Mouse (Mus musculus): ENCODE results near the gene Kif21a. TPM values are rescaled to one million over a fixed set of nuclear protein-coding genes. Genes with fewer than 3 reads are reported as not detected.

The Kif21a gene
- polyA plus RNA-seq, 1 experiment from 2014 or later, result 39.7 TPM

GRCm38 (mm10) chr15:90971914-90972767 is 77.6 kb downstream of the Kif21a start:
- peak; percentile 56; the same call in 1 of the 2 replicates for ATAC-seq (ENCODE audit: low FRiP score)
- peaks cover 48% of the 10 kb centered on the region for H3K36me3 ChIP-seq
- H3K4me1 ChIP-seq, result peaks cover 4% of the 10 kb centered on the region
- H3K27ac ChIP-seq, result peak overlapping the region; percentile 55
- no peak overlapping the region for H3K4me3 ChIP-seq
- no peak overlapping the region for H3K4me2 ChIP-seq (replicated peaks)
- H3K27me3 ChIP-seq, result no peaks in the 10 kb centered on the region
- no peaks in the 10 kb centered on the region for H3K9me3 ChIP-seq (replicated peaks)
- WGBS, result 29% methylated on average over 13 of the region's 13 CpGs
- H3K9ac ChIP-seq, result no peak overlapping the region

DNA sequence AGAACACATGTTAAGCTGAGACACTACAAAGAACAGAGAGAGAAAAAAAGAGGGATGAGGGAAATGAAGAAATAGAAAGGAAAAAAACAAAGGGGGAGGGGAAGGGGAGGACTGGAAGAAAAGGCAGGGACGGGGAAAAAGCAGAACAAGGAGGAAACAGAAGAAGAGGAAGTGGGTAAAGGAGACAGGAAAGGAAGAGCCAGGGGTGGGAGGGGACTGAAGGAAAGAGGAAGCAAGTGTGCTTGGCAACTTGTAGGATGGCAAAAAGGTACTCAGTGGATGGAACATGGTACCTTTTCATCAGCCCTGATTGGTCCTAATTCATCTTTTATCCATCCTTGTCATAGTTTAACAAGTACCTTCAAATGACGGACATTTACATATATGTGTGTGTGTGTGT is 86.4 kb downstream of the Kif21a start:
- no peak overlapping the region for H3K4me2 ChIP-seq (replicated peaks)
- WGBS, result 82% methylated on average over 2 of the region's 2 CpGs
- H3K4me3 ChIP-seq, result no peak overlapping the region
- no peak overlapping the region for H3K27ac ChIP-seq
- H3K4me1 ChIP-seq, result no peaks in the 10 kb centered on the region
- ATAC-seq (ENCODE audit: low FRiP score), result no peak
- H3K9ac ChIP-seq, result no peak overlapping the region
- H3K27me3 ChIP-seq, result no peaks in the 10 kb centered on the region
- peaks cover 40% of the 10 kb centered on the region for H3K36me3 ChIP-seq
- no peaks in the 10 kb centered on the region for H3K9me3 ChIP-seq (replicated peaks)

GRCm38 (mm10) chr15:90962548-90962947 is 87.2 kb downstream of the Kif21a start:
- 90% methylated on average over 4 of the region's 4 CpGs for WGBS
- peaks cover 33% of the 10 kb centered on the region for H3K36me3 ChIP-seq
- no peaks in the 10 kb centered on the region for H3K9me3 ChIP-seq (replicated peaks)
- no peaks in the 10 kb centered on the region for H3K27me3 ChIP-seq
- no peak for ATAC-seq (ENCODE audit: low FRiP score)
- H3K4me2 ChIP-seq (replicated peaks), result no peak overlapping the region
- H3K27ac ChIP-seq, result no peak overlapping the region
- H3K4me3 ChIP-seq, result no peak overlapping the region
- H3K4me1 ChIP-seq, result no peaks in the 10 kb centered on the region
- no peak overlapping the region for H3K9ac ChIP-seq

GRCm38 (mm10) chr15:90960831-90961554 is 88.8 kb downstream of the Kif21a start:
- WGBS, result 93% methylated on average over 8 of the region's 8 CpGs
- H3K27ac ChIP-seq, result no peak overlapping the region
- H3K9ac ChIP-seq, result no peak overlapping the region
- no peak for ATAC-seq (ENCODE audit: low FRiP score)
- H3K4me1 ChIP-seq, result no peaks in the 10 kb centered on the region
- no peak overlapping the region for H3K4me3 ChIP-seq
- H3K9me3 ChIP-seq (replicated peaks), result no peaks in the 10 kb centered on the region
- peaks cover 33% of the 10 kb centered on the region for H3K36me3 ChIP-seq
- H3K4me2 ChIP-seq (replicated peaks), result no peak overlapping the region
- no peaks in the 10 kb centered on the region for H3K27me3 ChIP-seq

DNA sequence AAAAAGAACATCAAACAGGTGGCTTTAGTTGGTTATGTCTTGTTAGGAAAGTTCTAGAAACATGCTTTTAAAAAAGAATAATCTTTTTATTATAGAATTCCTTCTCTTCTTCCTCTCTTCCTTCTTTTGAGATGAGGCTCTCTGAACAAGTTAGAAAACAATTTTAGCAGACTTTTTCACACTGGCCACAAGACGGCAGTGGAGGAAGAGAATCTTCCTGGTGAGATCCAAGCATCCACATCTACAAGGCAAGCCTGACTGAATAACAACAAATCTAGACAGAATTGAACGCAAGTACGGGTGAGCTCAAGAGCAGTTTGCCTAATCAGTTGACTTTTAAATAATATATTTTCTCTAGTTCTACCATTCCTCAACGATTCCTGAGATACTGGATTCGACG is 98.4 kb downstream of the Kif21a start:
- H3K9ac ChIP-seq, result no peak overlapping the region
- no peak overlapping the region; the same call in 1 of the 2 replicates for H3K27ac ChIP-seq
- ATAC-seq (ENCODE audit: low FRiP score), result no peak
- no peak overlapping the region for H3K4me3 ChIP-seq
- H3K4me1 ChIP-seq, result no peaks in the 10 kb centered on the region
- no peaks in the 10 kb centered on the region for H3K9me3 ChIP-seq (replicated peaks)
- WGBS, result 91% methylated on average over 6 of the region's 6 CpGs
- no peak overlapping the region for H3K4me2 ChIP-seq (replicated peaks)
- H3K36me3 ChIP-seq, result peaks cover 44% of the 10 kb centered on the region
- H3K27me3 ChIP-seq, result no peaks in the 10 kb centered on the region

- Histone ChIP-seq H3K4me3 (no peak overlapping the region), H3K36me3 (peaks cover 71% of the 10 kb centered on the region), H3K27me3 (no peaks in the 10 kb centered on the region), H3K4me1 (no peaks in the 10 kb centered on the region), H3K9ac (no peak overlapping the region), H3K4me2 (replicated peaks) (no peak overlapping the region), H3K27ac (no peak overlapping the region), H3K9me3 (replicated peaks) (no peaks in the 10 kb centered on the region)
- WGBS, result 100% methylated on average over 1 of the region's 1 CpGs
- no peak for ATAC-seq (ENCODE audit: low FRiP score)
Measured at GRCm38 (mm10) chr15:90938469-90938868, 111.3 kb downstream of the Kif21a start.

GRCm38 (mm10) chr15:90935579-90935978 is 114.2 kb downstream of the Kif21a start:
- Histone ChIP-seq H3K4me3 (no peak overlapping the region), H3K4me2 (replicated peaks) (no peak overlapping the region), H3K27ac (no peak overlapping the region), H3K4me1 (no peaks in the 10 kb centered on the region), H3K27me3 (no peaks in the 10 kb centered on the region), H3K9me3 (replicated peaks) (no peaks in the 10 kb centered on the region), H3K9ac (no peak overlapping the region), H3K36me3 (peaks cover 56% of the 10 kb centered on the region)
- no peak for ATAC-seq (ENCODE audit: low FRiP score)
- WGBS, result 86% methylated on average over 6 of the region's 6 CpGs

DNA sequence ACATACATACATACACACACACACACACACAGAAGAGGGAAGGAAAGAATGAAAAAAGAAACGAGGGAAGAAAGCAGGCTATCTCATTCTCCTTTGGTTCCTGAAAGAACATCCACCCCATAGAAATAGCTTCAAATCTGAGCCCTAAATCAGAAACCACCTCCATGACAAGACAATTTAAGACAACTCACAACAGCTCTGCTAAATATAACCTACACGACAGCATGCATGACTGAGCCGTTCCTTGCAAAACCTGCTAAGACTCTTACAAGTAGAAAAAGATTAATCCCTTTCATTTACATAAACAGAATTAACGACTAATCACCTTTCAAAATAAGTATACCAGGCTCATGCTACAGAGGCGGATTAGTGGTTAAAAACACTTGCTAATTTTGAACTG is 118.3 kb downstream of the Kif21a start:
- Histone ChIP-seq H3K27ac (no peak overlapping the region), H3K36me3 (peaks cover 21% of the 10 kb centered on the region), H3K4me3 (no peak overlapping the region), H3K27me3 (no peaks in the 10 kb centered on the region), H3K4me2 (replicated peaks) (no peak overlapping the region), H3K9ac (no peak overlapping the region), H3K9me3 (replicated peaks) (no peaks in the 10 kb centered on the region), H3K4me1 (no peaks in the 10 kb centered on the region)
- WGBS, result 78% methylated on average over 5 of the region's 5 CpGs
- ATAC-seq (ENCODE audit: low FRiP score), result no peak

DNA sequence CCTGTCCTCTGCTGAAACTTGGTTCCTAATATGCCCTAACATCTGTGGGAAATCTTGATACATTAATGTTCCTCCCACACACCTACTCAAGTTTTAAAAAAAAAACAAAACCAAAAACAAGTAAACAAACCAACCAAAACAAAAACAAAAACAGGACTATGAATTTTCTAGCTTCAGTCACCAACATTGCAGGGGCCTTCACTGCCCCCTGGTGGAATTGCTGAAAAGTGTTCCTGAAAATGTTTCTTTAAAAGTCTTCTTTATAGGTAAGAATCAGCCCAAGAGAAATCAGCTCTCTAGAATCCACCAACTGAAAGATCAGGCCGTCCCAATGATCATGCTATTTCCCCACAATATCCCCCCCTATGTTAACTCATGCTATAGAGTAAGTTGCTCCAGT is 120.7 kb downstream of the Kif21a start:
- no peak overlapping the region for H3K9ac ChIP-seq
- H3K36me3 ChIP-seq, result peaks cover 4% of the 10 kb centered on the region; the same call in 1 of the 2 replicates
- H3K27me3 ChIP-seq, result no peaks in the 10 kb centered on the region
- H3K9me3 ChIP-seq (replicated peaks), result no peaks in the 10 kb centered on the region
- ATAC-seq (ENCODE audit: low FRiP score), result no peak
- H3K27ac ChIP-seq, result no peak overlapping the region
- 25% methylated on average over 1 of the region's 1 CpGs for WGBS
- no peaks in the 10 kb centered on the region for H3K4me1 ChIP-seq
- H3K4me2 ChIP-seq (replicated peaks), result no peak overlapping the region
- no peak overlapping the region for H3K4me3 ChIP-seq

DNA sequence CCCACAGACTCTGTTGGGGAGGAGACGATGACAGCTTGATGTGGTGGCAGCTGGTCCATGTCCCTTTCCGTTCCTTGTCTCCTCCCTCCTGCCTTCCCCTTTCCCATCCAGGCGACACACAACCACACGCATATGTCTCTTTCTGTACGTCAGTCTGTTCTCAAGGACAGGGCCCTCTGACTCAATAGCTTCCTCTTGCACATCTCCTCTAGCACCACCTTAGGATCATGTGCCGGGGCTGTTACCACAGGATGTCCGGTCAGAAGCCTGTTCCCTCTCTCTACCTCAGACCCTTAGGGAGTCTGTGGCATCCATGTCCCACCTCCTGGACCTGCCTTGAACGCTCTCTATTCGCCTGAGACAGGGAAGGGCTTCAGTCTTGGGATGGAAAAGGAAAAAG is 153.3 kb downstream of the Kif21a start:
- no peak for ATAC-seq (ENCODE audit: low FRiP score)
- H3K4me1 ChIP-seq, result no peaks in the 10 kb centered on the region
- H3K27me3 ChIP-seq, result no peaks in the 10 kb centered on the region
- no peak overlapping the region for H3K4me3 ChIP-seq
- H3K4me2 ChIP-seq (replicated peaks), result no peak overlapping the region
- no peaks in the 10 kb centered on the region for H3K9me3 ChIP-seq (replicated peaks)
- no peaks in the 10 kb centered on the region for H3K36me3 ChIP-seq
- H3K27ac ChIP-seq, result no peak overlapping the region
- 88% methylated on average over 9 of the region's 9 CpGs for WGBS
- no peak overlapping the region for H3K9ac ChIP-seq

DNA sequence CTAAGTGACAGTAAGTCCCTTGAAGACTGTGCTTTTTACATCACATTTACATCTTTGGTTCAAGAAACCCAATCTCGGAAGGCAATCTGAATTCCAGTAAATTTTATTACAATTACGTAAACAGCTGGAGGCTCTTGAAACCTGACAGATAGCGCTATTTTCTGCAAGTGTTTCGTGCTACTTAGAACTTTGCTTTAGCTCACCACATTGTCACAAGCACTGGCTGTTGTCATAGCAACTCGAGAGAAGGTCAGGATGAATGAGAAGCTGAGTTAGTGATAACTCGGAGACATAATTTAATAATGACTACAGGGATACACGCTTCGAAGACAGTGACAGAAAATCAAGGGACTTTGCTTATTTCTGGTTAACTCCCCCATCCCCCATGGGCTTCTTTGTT is 162.3 kb downstream of the Kif21a start:
- ATAC-seq (ENCODE audit: low FRiP score), result no peak
- Histone ChIP-seq H3K4me2 (replicated peaks) (no peak overlapping the region), H3K4me1 (no peaks in the 10 kb centered on the region), H3K36me3 (no peaks in the 10 kb centered on the region), H3K27me3 (no peaks in the 10 kb centered on the region), H3K9ac (no peak overlapping the region), H3K27ac (no peak overlapping the region), H3K9me3 (replicated peaks) (no peaks in the 10 kb centered on the region), H3K4me3 (no peak overlapping the region)
- 74% methylated on average over 8 of the region's 8 CpGs for WGBS
